Mouse (Mus musculus) forebrain, embryonic 16.5 days (tissue): ENCODE data around the gene Uhrf1bp1. TPM values are rescaled to one million over a fixed set of nuclear protein-coding genes. Genes with fewer than 3 reads are reported as not detected.

Experiments used
- ATAC-seq: fragments of 200-750 bp; cut with Nextera tagmentation; 2 replicates; pipeline ENCODE4 v1.8.0; 2017; ENCODE audit warnings: mild to moderate bottlenecking, moderate library complexity
- H3K27ac ChIP-seq: fragments of 300-500 bp; sonication (generic); 2 replicates; pipeline ENCODE4 v1.5.1; 2014; ENCODE audit warnings: low read length, control low read depth
- H3K27me3 ChIP-seq: fragments of 300-500 bp; sonication (generic); replicated peaks from 2 replicates; pipeline ENCODE4 v1.6.1; 2014; ENCODE audit warnings: low read length; ENCODE audit not compliant: control insufficient read depth, insufficient read depth
- H3K36me3 ChIP-seq: fragments of 300-500 bp; sonication (generic); 2 replicates; pipeline ENCODE4 v1.6.1; 2014; ENCODE audit not compliant: control insufficient read depth, insufficient read depth
- H3K4me1 ChIP-seq: fragments of 300-500 bp; sonication (generic); replicated peaks from 2 replicates; pipeline ENCODE4 v1.6.1; 2014; ENCODE audit warnings: low read length; ENCODE audit not compliant: control insufficient read depth, insufficient read depth
- H3K4me2 ChIP-seq: fragments of 300-500 bp; sonication (generic); 2 replicates; pipeline ENCODE4 v1.6.1; 2014; ENCODE audit warnings: mild to moderate bottlenecking, low read length, control low read depth
- H3K4me3 ChIP-seq: fragments of 300-500 bp; sonication (generic); replicated peaks from 2 replicates; pipeline ENCODE4 v1.5.1; 2014; ENCODE audit warnings: mild to moderate bottlenecking, low read length, control low read depth
- H3K9ac ChIP-seq: fragments of 300-500 bp; sonication (generic); replicated peaks from 2 replicates; pipeline ENCODE4 v1.6.1; 2014; ENCODE audit warnings: low read depth, low read length, control low read depth
- H3K9me3 ChIP-seq: fragments of 300-500 bp; sonication (generic); 2 replicates; pipeline ENCODE4 v1.6.1; 2016; ENCODE audit warnings: low read length; ENCODE audit not compliant: control insufficient read depth
- WGBS: fragments of 180-500 bp; shearing (Covaris S2); extraction: QIAGEN DNeasy Blood & Tissue Kit; methylation state at CpG from one replicate; pipeline ENCODE4 v1.1.7; 2014; 5-methylcytosine and 5-hydroxymethylcytosine counted together
- polyA plus RNA-seq: library from polyadenylated mRNA; unstranded; fragments of >200 nt; fragmentation: Nextera tagmentation; extraction: Ambion mirVana; gene quantifications from 2 replicates; pipeline ENCODE4 v1.2.1, GENCODE M21; 2015

Gene Uhrf1bp1
- polyA plus RNA-seq, 1 experiment from 2014 or later = 6.8 TPM

DNA sequence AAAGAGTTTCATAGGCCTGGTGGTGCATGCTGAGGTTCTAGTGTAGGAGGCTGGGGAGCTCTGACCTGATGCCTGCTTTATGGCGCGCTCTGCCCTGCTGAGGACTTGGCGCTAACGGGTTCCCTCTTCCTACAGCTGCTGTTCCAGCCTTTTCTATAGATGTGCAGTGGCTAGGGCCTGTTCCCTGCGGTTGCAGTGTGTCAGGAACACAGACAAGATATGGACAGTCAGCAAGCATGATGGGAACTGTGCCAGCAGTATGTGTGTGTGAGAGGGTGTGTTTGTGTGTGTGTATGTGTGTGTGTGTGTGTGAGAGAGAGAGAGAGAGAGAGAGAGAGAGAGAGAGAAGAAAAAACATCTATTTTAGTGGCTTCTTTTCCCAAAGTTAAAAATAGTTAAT, 82.8 kb downstream of the Uhrf1bp1 start:
- ATAC-seq = no peak
- 79% methylated on average over 5 of the region's 5 CpGs for WGBS
- H3K9ac ChIP-seq = no peak overlapping the region
- no peaks in the 10 kb centered on the region for H3K9me3 ChIP-seq
- H3K4me3 ChIP-seq = no peak overlapping the region
- H3K4me2 ChIP-seq = no peak overlapping the region
- peaks cover 22% of the 10 kb centered on the region for H3K4me1 ChIP-seq
- no peaks in the 10 kb centered on the region for H3K36me3 ChIP-seq
- H3K27ac ChIP-seq = peak overlapping the region; percentile 11; the same call in 1 of the 2 replicates
- no peaks in the 10 kb centered on the region for H3K27me3 ChIP-seq

DNA sequence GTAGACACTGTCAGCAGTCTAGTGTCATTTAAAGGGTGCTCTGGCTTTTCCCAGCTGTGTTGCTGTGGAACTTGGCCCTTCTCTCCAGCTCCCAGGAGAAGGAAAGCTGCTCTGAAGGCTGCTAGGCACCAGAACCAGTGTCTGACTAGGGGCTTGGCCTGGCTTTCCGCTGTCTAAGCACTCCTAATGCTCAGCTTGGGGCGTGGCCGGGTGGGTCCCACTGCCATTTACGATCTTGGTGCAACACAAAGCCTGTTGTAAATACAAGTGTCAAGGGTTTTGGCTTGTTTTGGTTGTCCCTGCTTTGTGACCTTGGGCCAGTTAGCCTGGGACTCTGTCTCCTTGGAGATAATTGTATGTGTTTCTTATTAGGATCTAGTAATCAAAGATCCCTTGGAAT, 84.1 kb downstream of the Uhrf1bp1 start:
- H3K36me3 ChIP-seq = no peaks in the 10 kb centered on the region
- no peak overlapping the region for H3K27ac ChIP-seq
- no peak overlapping the region for H3K9ac ChIP-seq
- WGBS = 70% methylated on average over 4 of the region's 4 CpGs
- H3K4me3 ChIP-seq = no peak overlapping the region
- H3K27me3 ChIP-seq = no peaks in the 10 kb centered on the region
- H3K9me3 ChIP-seq = no peaks in the 10 kb centered on the region
- H3K4me1 ChIP-seq = peaks cover 27% of the 10 kb centered on the region
- no peak overlapping the region for H3K4me2 ChIP-seq
- no peak for ATAC-seq

DNA sequence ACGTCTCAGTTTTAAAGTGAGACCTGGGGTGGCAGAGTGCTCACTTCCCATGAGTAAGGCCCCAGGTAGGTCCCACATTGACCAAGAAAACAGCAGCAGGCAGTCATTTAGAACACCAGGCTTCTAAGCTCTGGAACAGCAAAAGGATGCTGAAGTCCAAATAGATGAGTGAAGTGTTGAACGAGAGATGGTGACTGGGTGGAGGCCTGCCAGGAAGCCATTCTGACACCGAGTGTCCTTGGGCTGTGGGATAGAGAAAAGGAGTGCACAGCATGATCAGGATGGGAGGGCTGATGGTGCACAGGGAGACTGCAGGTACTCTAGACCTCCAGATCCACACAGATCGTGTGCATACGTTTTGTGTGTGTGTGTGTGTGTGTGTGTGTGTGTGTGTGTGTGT, 84.9 kb downstream of the Uhrf1bp1 start:
- H3K9ac ChIP-seq = no peak overlapping the region
- H3K27ac ChIP-seq = no peak overlapping the region
- H3K36me3 ChIP-seq = no peaks in the 10 kb centered on the region
- H3K4me3 ChIP-seq = no peak overlapping the region
- no peaks in the 10 kb centered on the region for H3K27me3 ChIP-seq
- no peak for ATAC-seq
- H3K4me1 ChIP-seq = peaks cover 36% of the 10 kb centered on the region
- H3K4me2 ChIP-seq = no peak overlapping the region
- no peaks in the 10 kb centered on the region for H3K9me3 ChIP-seq
- WGBS = 77% methylated on average over 5 of the region's 5 CpGs

DNA sequence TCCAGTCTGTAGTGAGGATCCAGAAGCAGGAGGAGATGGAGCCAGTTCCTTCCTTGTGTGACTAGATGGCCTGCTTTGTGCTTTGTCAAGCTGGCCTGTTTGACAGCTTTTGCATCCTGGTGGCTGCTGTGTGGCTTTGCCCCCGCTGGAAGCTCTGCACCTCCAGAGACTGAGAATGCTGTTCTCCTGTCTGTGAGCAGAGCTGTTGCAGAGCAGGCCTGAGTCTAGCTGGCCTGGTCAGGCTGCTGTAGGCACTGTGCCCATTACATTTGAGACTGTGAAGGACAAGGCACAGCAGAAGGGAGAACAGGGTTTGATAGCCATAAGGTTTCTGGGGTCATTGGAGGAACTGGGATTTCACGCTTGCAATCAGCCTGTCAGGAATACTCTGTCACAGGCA, 85.5 kb downstream of the Uhrf1bp1 start:
- Histone ChIP-seq H3K9ac (no peak overlapping the region), H3K4me1 (peaks cover 39% of the 10 kb centered on the region), H3K9me3 (no peaks in the 10 kb centered on the region), H3K4me2 (no peak overlapping the region), H3K27ac (no peak overlapping the region), H3K4me3 (no peak overlapping the region), H3K27me3 (no peaks in the 10 kb centered on the region), H3K36me3 (no peaks in the 10 kb centered on the region)
- 78% methylated on average over 2 of the region's 2 CpGs for WGBS
- no peak for ATAC-seq

DNA sequence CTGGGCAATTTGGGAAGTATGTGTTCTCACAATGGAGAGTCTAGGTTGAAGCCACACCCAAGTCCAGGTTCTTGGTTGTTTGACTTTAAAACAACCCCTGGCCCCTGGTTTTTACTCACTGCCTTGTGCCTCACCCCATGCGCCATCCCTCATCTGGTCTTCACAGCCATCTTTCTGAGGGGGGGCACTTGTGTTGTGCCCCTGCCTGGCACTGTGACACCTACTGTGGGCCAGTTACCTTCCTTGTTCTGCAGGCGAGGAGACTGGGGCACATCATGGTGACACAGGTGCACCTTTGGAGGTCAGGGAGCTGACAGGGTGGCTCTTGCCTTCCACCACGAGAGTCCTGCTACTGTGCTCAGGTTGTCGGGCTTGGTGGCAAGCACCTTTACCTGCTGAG, 85.9 kb downstream of the Uhrf1bp1 start:
- Histone ChIP-seq H3K27ac (no peak overlapping the region), H3K4me3 (no peak overlapping the region), H3K9me3 (no peaks in the 10 kb centered on the region), H3K9ac (no peak overlapping the region), H3K27me3 (no peaks in the 10 kb centered on the region), H3K4me1 (peaks cover 39% of the 10 kb centered on the region), H3K36me3 (no peaks in the 10 kb centered on the region), H3K4me2 (no peak overlapping the region)
- no peak for ATAC-seq
- 88% methylated on average over 4 of the region's 4 CpGs for WGBS

DNA sequence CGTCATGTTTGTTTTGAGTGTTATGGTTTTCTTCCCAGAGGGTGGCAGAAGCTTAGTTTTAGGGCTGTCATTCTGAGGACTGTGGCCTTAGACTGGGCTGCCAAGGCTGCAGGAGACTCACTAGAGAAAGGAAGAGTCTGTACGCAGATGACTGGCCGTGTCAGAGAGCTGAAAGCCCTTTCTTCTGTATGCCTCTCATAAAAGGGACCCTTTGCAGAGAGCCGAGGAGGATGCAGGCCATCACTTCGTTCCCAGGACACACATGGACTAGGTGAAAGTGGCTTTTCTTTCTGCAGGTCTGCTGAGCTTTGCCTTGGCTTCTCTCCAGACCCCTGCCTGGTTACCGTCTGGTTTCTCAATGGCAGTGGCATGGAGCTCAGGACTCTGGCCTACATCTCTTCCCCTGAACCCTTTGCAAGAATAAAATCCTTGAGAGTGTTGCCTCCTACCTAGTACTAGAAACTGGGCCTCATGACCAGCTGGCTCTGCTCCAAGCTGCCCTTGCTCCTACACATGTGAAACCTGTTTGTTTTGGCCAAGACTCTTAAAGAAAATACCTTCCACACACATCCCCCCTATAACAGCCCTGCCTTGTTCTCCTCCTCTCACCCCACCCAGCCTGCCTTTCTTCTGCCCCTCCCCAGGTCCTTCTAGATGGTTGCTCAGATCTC, 89.4 kb downstream of the Uhrf1bp1 start:
- no peak for ATAC-seq
- peak overlapping the region; percentile 67 for H3K27ac ChIP-seq
- H3K4me3 ChIP-seq = no peak overlapping the region
- H3K9me3 ChIP-seq = no peaks in the 10 kb centered on the region
- H3K4me2 ChIP-seq = no peak overlapping the region
- H3K36me3 ChIP-seq = no peaks in the 10 kb centered on the region
- no peak overlapping the region for H3K9ac ChIP-seq
- 8% methylated on average over 6 of the region's 6 CpGs for WGBS
- H3K4me1 ChIP-seq = peaks cover 19% of the 10 kb centered on the region
- no peaks in the 10 kb centered on the region for H3K27me3 ChIP-seq

DNA sequence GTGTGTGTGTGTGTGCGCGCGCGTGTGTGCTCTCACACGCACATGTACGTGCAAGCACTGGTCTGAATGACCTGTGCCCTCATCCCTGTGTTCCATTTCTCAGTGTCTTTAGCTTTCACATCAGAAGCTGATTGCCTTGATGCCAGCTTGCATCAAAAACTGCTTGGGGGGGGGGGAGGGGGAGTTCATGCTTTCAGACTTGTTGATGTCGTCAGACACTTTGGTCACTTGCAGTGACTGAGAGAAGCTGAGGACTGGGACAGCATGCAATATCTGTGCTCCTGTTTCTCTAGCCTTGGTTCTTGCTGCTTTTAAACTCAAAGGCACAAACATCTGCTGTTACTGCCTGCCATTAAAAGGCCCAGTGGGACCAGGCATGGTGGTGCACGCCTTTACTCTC, 90.1 kb downstream of the Uhrf1bp1 start:
- ATAC-seq = no peak
- no peaks in the 10 kb centered on the region for H3K36me3 ChIP-seq
- H3K9ac ChIP-seq = no peak overlapping the region
- H3K4me3 ChIP-seq = no peak overlapping the region
- H3K9me3 ChIP-seq = no peaks in the 10 kb centered on the region
- H3K27ac ChIP-seq = no peak overlapping the region
- H3K4me1 ChIP-seq = peaks cover 17% of the 10 kb centered on the region
- H3K27me3 ChIP-seq = no peaks in the 10 kb centered on the region
- WGBS = 78% methylated on average over 8 of the region's 8 CpGs
- H3K4me2 ChIP-seq = no peak overlapping the region

DNA sequence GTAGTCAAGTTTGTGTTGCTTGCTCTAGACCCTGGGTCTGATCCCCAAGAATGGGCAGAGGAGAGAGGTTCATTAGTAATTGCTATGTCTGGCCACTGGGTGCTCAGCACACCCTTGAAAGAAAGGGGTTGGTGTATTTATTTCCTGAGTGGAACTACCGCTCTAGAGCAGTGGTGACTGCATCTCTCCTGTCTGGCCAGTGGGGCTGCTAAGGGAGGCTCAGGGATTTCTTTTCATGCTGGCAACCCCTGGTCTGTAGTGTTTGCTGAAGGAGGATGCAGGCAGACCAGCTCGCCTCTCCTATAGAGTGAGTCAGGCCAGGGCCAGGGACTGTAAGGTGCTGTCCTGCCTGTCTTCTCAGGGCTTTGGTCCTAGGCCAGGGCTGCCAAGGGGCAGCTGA, 90.9 kb downstream of the Uhrf1bp1 start:
- H3K4me2 ChIP-seq = no peak overlapping the region
- no peaks in the 10 kb centered on the region for H3K9me3 ChIP-seq
- H3K36me3 ChIP-seq = no peaks in the 10 kb centered on the region
- no peak overlapping the region for H3K9ac ChIP-seq
- 77% methylated on average over 2 of the region's 2 CpGs for WGBS
- H3K4me3 ChIP-seq = no peak overlapping the region
- ATAC-seq = no peak
- no peaks in the 10 kb centered on the region for H3K27me3 ChIP-seq
- no peak overlapping the region for H3K27ac ChIP-seq
- H3K4me1 ChIP-seq = peaks cover 17% of the 10 kb centered on the region
